Mouse (Mus musculus) limb, embryonic 11.5 days (tissue): ENCODE results near the gene Gm49383. TPM values are rescaled to one million over a fixed set of nuclear protein-coding genes. Genes with fewer than 3 reads are reported as not detected.

Source experiments
- ATAC-seq: fragments of 200-750 bp; cut with Nextera tagmentation; 2 replicates; pipeline ENCODE4 v1.8.0; 2017; ENCODE audit warnings: low read depth; ENCODE audit not compliant: insufficient number of reproducible peaks, low FRiP score, low TSS enrichment
- DNase-seq: peaks from one replicate; pipeline ENCODE4 v3.0.0-alpha.2; 2015; ENCODE audit warnings: low spot score
- H3K27ac ChIP-seq: fragments of 300-500 bp; sonication (generic); replicated peaks from 2 replicates; pipeline ENCODE4 v1.5.1; 2014; ENCODE audit warnings: low read depth, mild to moderate bottlenecking, low read length
- H3K27me3 ChIP-seq: fragments of 300-500 bp; sonication (generic); 2 replicates; pipeline ENCODE4 v1.6.1; 2014; ENCODE audit warnings: mild to moderate bottlenecking, low read length, mixed read lengths; ENCODE audit not compliant: control insufficient read depth, insufficient read depth
- H3K36me3 ChIP-seq: fragments of 300-500 bp; sonication (generic); 2 replicates; pipeline ENCODE4 v1.6.1; 2014; ENCODE audit warnings: mild to moderate bottlenecking, low read length, moderate library complexity, mixed read lengths; ENCODE audit not compliant: control insufficient read depth, insufficient read depth
- H3K4me1 ChIP-seq: fragments of 300-500 bp; sonication (generic); 2 replicates; pipeline ENCODE4 v1.6.1; 2014; ENCODE audit warnings: low read length, mixed read lengths; ENCODE audit not compliant: control insufficient read depth, insufficient read depth
- H3K4me2 ChIP-seq: fragments of 300-500 bp; sonication (generic); 2 replicates; pipeline ENCODE4 v1.6.1; 2014; ENCODE audit warnings: low read depth, mild to moderate bottlenecking, moderate library complexity; ENCODE audit not compliant: severe bottlenecking
- H3K4me3 ChIP-seq: fragments of 300-500 bp; sonication (generic); 2 replicates; pipeline ENCODE4 v1.5.1; 2014; ENCODE audit warnings: low read depth, low read length
- H3K9ac ChIP-seq: fragments of 300-500 bp; sonication (generic); 2 replicates; pipeline ENCODE4 v1.6.1; 2014; ENCODE audit warnings: mild to moderate bottlenecking, low read length
- H3K9me3 ChIP-seq: fragments of 300-500 bp; sonication (generic); 2 replicates; pipeline ENCODE4 v1.6.1; 2016; ENCODE audit warnings: low read length; ENCODE audit not compliant: control insufficient read depth
- WGBS: fragments of 180-500 bp; shearing (Covaris S2); extraction: QIAGEN DNeasy Blood & Tissue Kit; methylation state at CpG from one replicate; pipeline ENCODE4 v1.1.7; 2014; 5-methylcytosine and 5-hydroxymethylcytosine counted together
- polyA plus RNA-seq: library from polyadenylated mRNA; unstranded; fragments of >200 nt; fragmentation: Nextera tagmentation; extraction: Ambion mirVana; gene quantifications from 2 replicates; pipeline ENCODE4 v1.2.1, GENCODE M21; 2014

The Gm49383 gene
- polyA plus RNA-seq = 41.6 and 45.6 TPM in 2 replicates

- no peaks in the 10 kb centered on the region for H3K36me3 ChIP-seq
Observed at GRCm38 (mm10) chr12:69196444-69197377, at the start of gene Gm49383. Gm49383 (minus strand) TSS chr12:69197104.

GRCm38 (mm10) chr12:69241771-69242431 lies 45.0 kb upstream of the Gm49383 start:
- H3K27ac ChIP-seq = peak overlapping the region; percentile 61; the same call in 1 of the 2 replicates
- no peaks in the 10 kb centered on the region for H3K36me3 ChIP-seq
- no peaks in the 10 kb centered on the region for H3K27me3 ChIP-seq
- H3K4me2 ChIP-seq = peak overlapping the region; percentile 66
- H3K9ac ChIP-seq = peak overlapping the region; percentile 88
- H3K4me1 ChIP-seq = no peaks in the 10 kb centered on the region
- peak; percentile 87 for ATAC-seq
- peak overlapping the region; percentile 73 for H3K4me3 ChIP-seq
- no peaks in the 10 kb centered on the region for H3K9me3 ChIP-seq
- peak; percentile 80 for DNase-seq
- under 1% methylated on average over 60 of the region's 64 CpGs for WGBS

More at GRCm38 (mm10) chr12:69196444-69197377, at the start of gene Gm49383:
- Histone ChIP-seq H3K4me2 (peak within 1 kb of the TSS; percentile 94), H3K9ac (peak within 1 kb of the TSS; percentile 90), H3K9me3 (no peaks in the 10 kb centered on the region), H3K4me3 (peak within 1 kb of the TSS; percentile 98), H3K27ac (peak within 1 kb of the TSS; percentile 78), H3K27me3 (no peaks in the 10 kb centered on the region), H3K4me1 (peaks cover 4% of the 10 kb centered on the region; the same call in 1 of the 2 replicates)
- WGBS = under 1% methylated on average over 75 of the region's 75 CpGs
- DNase-seq (peak; percentile 82), ATAC-seq (peak; percentile 71)

DNA sequence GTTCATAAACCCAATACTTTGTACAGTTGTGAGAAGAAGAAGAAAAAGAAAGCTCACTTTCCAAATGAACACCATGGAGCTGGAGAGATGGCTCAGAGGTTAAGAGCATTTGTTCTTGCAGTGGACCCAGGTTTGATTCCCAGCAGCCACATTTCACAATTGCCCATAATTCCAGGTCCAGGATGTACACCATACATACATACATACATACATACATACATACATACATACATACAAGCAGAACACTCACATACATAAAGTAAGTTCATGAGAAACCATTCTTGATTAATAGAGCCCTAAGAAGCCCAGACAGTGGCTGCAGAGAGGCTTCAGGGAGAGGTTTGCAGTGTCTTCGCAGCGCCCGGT lies 44.5 kb upstream of the Gm49383 start:
- 0% methylated on average over 3 of the region's 3 CpGs for WGBS
- no peaks in the 10 kb centered on the region for H3K9me3 ChIP-seq
- DNase-seq = peak; percentile 29
- no peaks in the 10 kb centered on the region for H3K27me3 ChIP-seq
- H3K4me2 ChIP-seq = peak overlapping the region; percentile 66
- peak; percentile 19; the same call in 1 of the 2 replicates for ATAC-seq
- peak overlapping the region; percentile 61; the same call in 1 of the 2 replicates for H3K27ac ChIP-seq
- no peaks in the 10 kb centered on the region for H3K4me1 ChIP-seq
- no peaks in the 10 kb centered on the region for H3K36me3 ChIP-seq
- peak overlapping the region; percentile 73 for H3K4me3 ChIP-seq
- H3K9ac ChIP-seq = peak overlapping the region; percentile 88

- H3K4me2 ChIP-seq = peak within 1 kb of the TSS; percentile 66
- no peak for ATAC-seq
- WGBS = 65% methylated on average over 6 of the region's 6 CpGs
Observed at GRCm38 (mm10) chr12:69240876-69241275, 44.0 kb upstream of the Gm49383 start, which contains the start of gene Klhdc1. Klhdc1 (plus strand) TSS chr12:69241176.

GRCm38 (mm10) chr12:69238284-69238683 lies 41.4 kb upstream of the Gm49383 start:
- 41% methylated on average over 3 of the region's 3 CpGs for WGBS
- no peaks in the 10 kb centered on the region for H3K9me3 ChIP-seq
- no peak for DNase-seq

More at GRCm38 (mm10) chr12:69240876-69241275, 44.0 kb upstream of the Gm49383 start, which contains the start of gene Klhdc1:
- H3K4me1 ChIP-seq = no peaks in the 10 kb centered on the region
- no peaks in the 10 kb centered on the region for H3K9me3 ChIP-seq
- no peaks in the 10 kb centered on the region for H3K36me3 ChIP-seq
- no peaks in the 10 kb centered on the region for H3K27me3 ChIP-seq
- DNase-seq = no peak
- H3K27ac ChIP-seq = peak within 1 kb of the TSS; percentile 61; the same call in 1 of the 2 replicates
- peak within 1 kb of the TSS; percentile 73 for H3K4me3 ChIP-seq
- H3K9ac ChIP-seq = peak within 1 kb of the TSS; percentile 88

DNA sequence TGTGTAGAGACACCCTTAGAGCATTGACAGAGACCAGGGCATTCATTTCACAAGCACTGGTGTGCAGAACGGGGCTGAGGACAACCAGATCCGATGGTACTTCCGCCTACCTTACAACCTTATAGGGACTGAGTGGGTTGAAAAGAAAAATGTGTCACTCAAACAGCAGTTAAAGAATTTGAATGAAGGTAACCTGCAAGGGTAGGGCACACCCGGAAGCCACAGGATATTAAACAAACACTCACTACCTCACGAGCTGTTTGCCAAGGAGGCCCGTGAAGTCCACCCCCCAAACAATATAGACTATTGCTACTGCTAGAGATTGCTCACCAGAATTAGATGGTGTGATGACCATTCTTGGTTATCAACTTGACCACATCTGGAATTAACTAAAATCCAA lies 38.9 kb upstream of the Gm49383 start:
- Histone ChIP-seq H3K27ac (no peak overlapping the region), H3K4me1 (no peaks in the 10 kb centered on the region), H3K4me3 (no peak overlapping the region), H3K27me3 (no peaks in the 10 kb centered on the region), H3K9me3 (no peaks in the 10 kb centered on the region), H3K4me2 (no peak overlapping the region), H3K9ac (no peak overlapping the region), H3K36me3 (no peaks in the 10 kb centered on the region)
- no peak for ATAC-seq
- WGBS = 86% methylated on average over 6 of the region's 6 CpGs
- DNase-seq = no peak

More at GRCm38 (mm10) chr12:69238284-69238683, 41.4 kb upstream of the Gm49383 start:
- no peaks in the 10 kb centered on the region for H3K4me1 ChIP-seq
- no peaks in the 10 kb centered on the region for H3K27me3 ChIP-seq
- H3K4me2 ChIP-seq = no peak overlapping the region
- no peaks in the 10 kb centered on the region for H3K36me3 ChIP-seq
- H3K9ac ChIP-seq = no peak overlapping the region
- no peak overlapping the region for H3K4me3 ChIP-seq
- no peak for ATAC-seq
- H3K27ac ChIP-seq = no peak overlapping the region

- Histone ChIP-seq H3K27ac (no peak overlapping the region), H3K4me1 (no peaks in the 10 kb centered on the region), H3K27me3 (no peaks in the 10 kb centered on the region), H3K4me3 (no peak overlapping the region), H3K36me3 (no peaks in the 10 kb centered on the region), H3K9ac (no peak overlapping the region), H3K4me2 (no peak overlapping the region), H3K9me3 (no peaks in the 10 kb centered on the region)
- ATAC-seq (no peak), DNase-seq (no peak)
- WGBS = 61% methylated on average over 2 of the region's 2 CpGs
Observed at GRCm38 (mm10) chr12:69229251-69229650, 32.3 kb upstream of the Gm49383 start.
